Mouse (Mus musculus): ENCODE measurements around the gene Fis1. TPM values are rescaled to one million over a fixed set of nuclear protein-coding genes. Genes with fewer than 3 reads are reported as not detected.
A peak's percentile ranks its signal among the peaks of the same experiment; 100 is the strongest.
"Not testable (repeated sequence)": the region's sequence is repeated elsewhere in the genome, so short reads cannot be mapped to it uniquely, and the experiment has no call there.

Gene Fis1
- polyA plus RNA-seq, 1 experiment from 2014 or later = 271 TPM

DNA sequence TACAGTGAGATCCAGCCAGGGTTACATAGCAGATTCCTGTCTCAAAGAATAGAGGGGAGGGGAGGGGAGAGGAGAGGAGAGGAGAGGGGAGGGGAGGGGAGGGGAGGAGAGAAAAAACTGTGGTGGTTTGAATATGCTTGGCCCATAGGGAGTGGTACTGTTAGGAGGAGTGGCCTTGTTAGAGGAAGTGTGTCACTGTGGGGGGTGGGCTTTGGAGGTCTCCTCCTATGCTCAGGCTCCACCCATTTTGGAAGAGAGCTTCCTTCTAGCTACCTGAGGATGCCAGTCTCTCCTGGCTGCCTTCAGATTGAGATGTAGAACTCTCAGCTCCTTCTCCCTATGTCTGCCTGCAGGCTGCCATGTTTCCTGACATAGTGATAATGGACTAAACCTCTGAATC, 5.2 kb upstream of the Fis1 start:
- H3K36me3 ChIP-seq = no peaks in the 10 kb centered on the region
- no peak overlapping the region for H3K4me3 ChIP-seq
- H3K27ac ChIP-seq (replicated peaks) = no peak overlapping the region
- H3K27me3 ChIP-seq (ENCODE audit: low read depth, poor library complexity, severe bottlenecking) = no peaks in the 10 kb centered on the region
- H3K9me3 ChIP-seq (replicated peaks) = no peaks in the 10 kb centered on the region
- no peak for DNase-seq (ENCODE audit: low spot score)
- H3K4me1 ChIP-seq = peaks cover 6% of the 10 kb centered on the region; the same call in 1 of the 2 replicates

DNA sequence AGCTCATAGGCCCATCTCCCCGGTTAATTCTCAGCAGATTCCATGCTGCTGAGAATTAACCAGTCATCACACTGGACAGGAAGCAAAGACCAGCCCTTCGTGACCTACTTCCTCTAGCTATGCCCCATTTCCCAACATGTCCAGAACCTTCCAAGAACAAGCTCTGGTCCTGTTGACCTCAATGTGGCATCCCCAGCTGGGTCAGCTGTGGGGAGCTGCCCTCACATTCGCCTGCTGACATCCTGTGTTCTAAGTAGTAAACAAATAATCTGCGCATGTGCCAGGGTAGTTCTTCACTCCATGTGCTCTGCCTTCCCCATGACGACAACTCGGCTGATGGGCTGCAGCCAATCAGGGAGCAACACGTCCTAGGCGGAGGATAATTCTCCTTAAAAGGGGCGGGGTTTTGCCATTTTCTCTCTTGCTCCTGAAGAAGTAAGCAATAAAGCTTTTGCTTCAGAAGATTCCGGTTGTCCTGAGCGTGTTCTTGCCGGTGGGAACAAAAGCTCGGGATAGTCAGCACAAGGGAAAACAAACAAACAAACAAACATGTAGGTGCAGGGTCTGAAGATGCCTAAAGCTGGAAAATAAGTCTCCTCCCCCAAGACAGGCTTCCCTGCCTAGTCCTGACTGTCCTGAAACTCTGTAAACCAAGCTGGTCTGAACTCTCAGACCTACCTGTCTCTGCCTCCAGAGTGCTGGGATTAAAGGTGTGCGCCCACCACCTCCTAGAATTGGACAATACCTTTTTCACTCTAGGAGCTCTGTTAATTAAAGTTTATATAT, 3.3 kb upstream of the Fis1 start:
- peaks cover 12% of the 10 kb centered on the region for H3K4me1 ChIP-seq
- H3K4me3 ChIP-seq; H3K36me3 ChIP-seq; H3K27ac ChIP-seq (replicated peaks); H3K9me3 ChIP-seq (replicated peaks); DNase-seq (ENCODE audit: low spot score); H3K27me3 ChIP-seq (ENCODE audit: low read depth, poor library complexity, severe bottlenecking): not testable (repeated sequence)
- WGBS = 91% methylated on average over 14 of the region's 14 CpGs

DNA sequence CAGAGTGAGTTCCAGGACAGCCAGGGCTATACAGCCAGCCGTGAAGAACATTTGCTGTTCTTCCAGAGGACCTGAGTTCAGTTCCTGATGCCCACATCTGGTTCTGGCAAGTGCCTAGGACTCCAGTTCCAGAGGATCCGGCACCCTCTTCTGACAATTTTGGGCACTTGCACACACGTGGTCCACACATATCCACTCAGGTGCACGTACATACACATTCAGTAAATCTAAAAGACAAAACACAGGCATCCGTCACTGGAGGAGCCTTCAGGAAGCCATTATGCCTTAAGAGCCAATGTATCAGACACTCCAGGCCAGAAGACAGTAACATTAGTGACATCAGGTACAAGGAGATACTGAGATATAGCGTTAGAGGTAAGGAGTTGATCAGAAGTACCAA, 2.6 kb upstream of the Fis1 start:
- no peaks in the 10 kb centered on the region for H3K27me3 ChIP-seq (ENCODE audit: low read depth, poor library complexity, severe bottlenecking)
- H3K9me3 ChIP-seq (replicated peaks) = no peaks in the 10 kb centered on the region
- H3K27ac ChIP-seq (replicated peaks) = no peak overlapping the region
- no peak for DNase-seq (ENCODE audit: low spot score)
- H3K4me1 ChIP-seq = peaks cover 13% of the 10 kb centered on the region
- H3K36me3 ChIP-seq = peaks cover 8% of the 10 kb centered on the region
- 88% methylated on average over 6 of the region's 6 CpGs for WGBS
- no peak overlapping the region for H3K4me3 ChIP-seq

DNA sequence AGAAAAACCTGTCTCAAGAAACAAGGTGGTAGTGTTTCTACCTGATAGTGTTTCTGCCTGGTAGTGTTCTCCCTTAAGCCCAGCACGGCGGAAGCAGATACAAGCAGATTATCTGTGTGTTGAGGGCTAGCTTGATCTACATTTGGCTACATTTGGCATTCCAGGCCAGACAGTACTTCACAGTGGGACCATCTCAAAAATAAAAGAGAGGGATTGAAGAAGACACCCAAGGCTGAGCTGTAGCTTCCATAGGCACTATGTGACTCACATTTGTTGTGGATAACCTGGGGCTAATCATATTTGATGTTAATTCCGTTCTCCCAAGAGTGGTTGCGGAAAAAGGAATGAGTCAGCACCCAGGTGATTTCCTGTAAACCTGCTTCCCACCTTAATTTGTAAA, 922 bp upstream of the Fis1 start:
- no peak for DNase-seq (ENCODE audit: low spot score)
- H3K4me1 ChIP-seq = peaks cover 13% of the 10 kb centered on the region
- WGBS = 81% methylated on average over 4 of the region's 4 CpGs
- peaks cover 21% of the 10 kb centered on the region for H3K36me3 ChIP-seq
- H3K4me3 ChIP-seq = peak overlapping the region; percentile 84; the same call in 1 of the 2 replicates
- no peak overlapping the region for H3K27ac ChIP-seq (replicated peaks)
- no peaks in the 10 kb centered on the region for H3K9me3 ChIP-seq (replicated peaks)
- H3K27me3 ChIP-seq (ENCODE audit: low read depth, poor library complexity, severe bottlenecking) = no peaks in the 10 kb centered on the region

DNA sequence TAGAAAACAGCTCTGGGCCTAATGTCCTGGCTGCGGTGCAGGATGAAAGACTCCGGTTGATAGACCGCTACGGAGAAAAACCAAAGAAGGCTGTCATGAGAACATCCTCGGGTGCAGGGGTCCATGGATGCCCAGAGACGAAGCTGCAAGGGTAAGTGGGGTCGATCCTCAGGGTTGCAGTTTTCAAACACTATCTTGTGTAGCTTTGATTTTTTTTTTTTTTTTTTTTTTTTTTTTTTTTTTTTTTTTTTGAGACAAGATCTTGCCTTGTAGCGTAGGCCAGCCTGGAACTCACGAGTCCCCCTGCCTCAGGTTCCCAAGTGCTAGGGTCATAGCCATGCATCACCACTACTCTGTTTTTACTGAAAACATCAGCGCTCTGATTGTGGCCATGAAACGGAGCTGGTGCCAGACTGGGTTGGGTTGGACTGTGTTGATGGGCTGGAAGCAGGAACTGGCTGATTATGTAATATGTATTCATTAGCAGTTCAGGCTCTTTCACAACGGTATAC, 421 bp downstream of the Fis1 start:
- 4% methylated on average over 12 of the region's 12 CpGs for WGBS
- peak overlapping the region; percentile 84 for H3K4me3 ChIP-seq
- peak overlapping the region; percentile 90 for H3K27ac ChIP-seq (replicated peaks)
- H3K9me3 ChIP-seq (replicated peaks) = no peaks in the 10 kb centered on the region
- H3K27me3 ChIP-seq (ENCODE audit: low read depth, poor library complexity, severe bottlenecking) = no peaks in the 10 kb centered on the region
- H3K36me3 ChIP-seq = peaks cover 31% of the 10 kb centered on the region
- DNase-seq (ENCODE audit: low spot score) = peak; percentile 23
- H3K4me1 ChIP-seq = peaks cover 13% of the 10 kb centered on the region

DNA sequence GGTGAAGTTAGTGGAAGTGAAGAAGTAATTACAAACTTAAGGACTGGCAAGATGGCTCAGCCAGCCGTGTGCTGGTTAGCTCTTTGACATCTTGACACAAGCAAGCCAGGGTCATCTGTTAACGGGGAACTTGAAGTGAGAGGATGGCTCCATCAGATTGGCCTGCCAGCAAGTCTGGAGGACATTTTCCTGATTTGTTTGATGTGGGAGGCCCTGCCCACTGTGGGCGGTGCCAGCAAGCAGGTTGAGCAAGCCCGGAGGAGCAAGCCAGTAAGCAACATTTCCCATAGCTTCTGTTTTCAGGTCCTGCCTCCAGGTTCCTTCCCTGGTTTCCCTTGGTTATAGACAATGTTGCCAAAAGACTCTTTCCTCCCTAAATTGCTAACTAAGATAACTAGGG, 2.5 kb downstream of the Fis1 start:
- H3K27ac ChIP-seq (replicated peaks) = no peak overlapping the region
- no peak for DNase-seq (ENCODE audit: low spot score)
- H3K9me3 ChIP-seq (replicated peaks) = no peaks in the 10 kb centered on the region
- peaks cover 43% of the 10 kb centered on the region for H3K36me3 ChIP-seq
- no peak overlapping the region for H3K4me3 ChIP-seq
- H3K4me1 ChIP-seq = peaks cover 13% of the 10 kb centered on the region
- H3K27me3 ChIP-seq (ENCODE audit: low read depth, poor library complexity, severe bottlenecking) = no peaks in the 10 kb centered on the region
- 92% methylated on average over 4 of the region's 4 CpGs for WGBS

DNA sequence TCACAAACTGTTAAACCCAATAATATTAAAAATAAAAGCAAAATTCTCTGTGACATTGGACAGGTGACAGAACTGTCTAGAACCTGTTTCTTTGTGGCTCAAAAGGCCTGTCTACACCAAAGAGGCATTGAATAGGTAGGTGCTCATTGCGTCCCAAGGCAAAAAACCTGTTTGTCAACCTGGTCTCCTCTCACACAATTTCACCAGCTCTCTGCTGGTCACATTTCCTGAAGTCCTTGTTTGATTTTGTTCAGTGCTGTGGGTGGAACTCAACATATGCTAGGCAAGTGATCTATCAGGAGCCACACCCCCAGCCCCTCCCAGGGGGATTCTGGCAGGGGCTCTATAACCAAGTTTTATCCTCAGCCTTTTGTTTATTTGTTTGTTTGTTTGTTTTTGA, 4.2 kb downstream of the Fis1 start:
- Histone ChIP-seq H3K4me3 (no peak overlapping the region), H3K27ac (replicated peaks) (no peak overlapping the region), H3K4me1 (peaks cover 26% of the 10 kb centered on the region), H3K27me3 (ENCODE audit: low read depth, poor library complexity, severe bottlenecking) (no peaks in the 10 kb centered on the region), H3K9me3 (replicated peaks) (no peaks in the 10 kb centered on the region), H3K36me3 (peaks cover 46% of the 10 kb centered on the region)
- DNase-seq (ENCODE audit: low spot score) = no peak
- WGBS = 97% methylated on average over 1 of the region's 1 CpGs

DNA sequence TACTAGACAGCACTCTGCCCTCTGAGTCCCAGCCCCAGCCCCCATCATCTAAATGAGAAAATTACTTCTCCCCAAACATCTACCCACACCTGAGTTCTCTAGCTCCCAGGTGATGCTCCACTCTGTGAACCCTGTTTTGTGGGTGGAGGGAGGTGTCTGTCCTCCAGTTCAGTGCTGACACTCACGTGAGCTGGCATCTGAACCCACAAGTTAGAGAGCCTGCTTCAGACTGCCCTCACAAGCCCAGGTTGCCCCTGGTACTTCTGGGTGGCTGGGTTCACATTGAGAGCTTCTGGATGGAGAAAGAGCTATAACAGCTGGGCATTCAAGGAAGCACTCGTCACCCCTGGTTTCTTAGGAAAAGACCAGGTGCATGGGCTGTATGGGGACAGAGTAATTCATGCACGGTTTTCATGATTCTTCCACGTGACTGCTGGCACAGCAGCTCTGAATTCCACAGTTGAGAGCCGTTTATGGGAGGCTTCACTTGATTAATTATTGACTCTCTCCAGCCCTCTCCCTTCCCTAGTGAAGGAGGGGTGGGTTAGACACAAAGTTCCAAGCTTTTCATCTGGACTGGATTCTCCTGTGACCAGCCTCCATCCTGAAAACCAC, 6.0 kb downstream of the Fis1 start:
- no peak overlapping the region for H3K27ac ChIP-seq (replicated peaks)
- no peak for DNase-seq (ENCODE audit: low spot score)
- H3K9me3 ChIP-seq (replicated peaks) = no peaks in the 10 kb centered on the region
- peaks cover 30% of the 10 kb centered on the region for H3K4me1 ChIP-seq
- H3K36me3 ChIP-seq = peaks cover 58% of the 10 kb centered on the region
- H3K27me3 ChIP-seq (ENCODE audit: low read depth, poor library complexity, severe bottlenecking) = no peaks in the 10 kb centered on the region
- WGBS = 86% methylated on average over 5 of the region's 5 CpGs
- no peak overlapping the region for H3K4me3 ChIP-seq

DNA sequence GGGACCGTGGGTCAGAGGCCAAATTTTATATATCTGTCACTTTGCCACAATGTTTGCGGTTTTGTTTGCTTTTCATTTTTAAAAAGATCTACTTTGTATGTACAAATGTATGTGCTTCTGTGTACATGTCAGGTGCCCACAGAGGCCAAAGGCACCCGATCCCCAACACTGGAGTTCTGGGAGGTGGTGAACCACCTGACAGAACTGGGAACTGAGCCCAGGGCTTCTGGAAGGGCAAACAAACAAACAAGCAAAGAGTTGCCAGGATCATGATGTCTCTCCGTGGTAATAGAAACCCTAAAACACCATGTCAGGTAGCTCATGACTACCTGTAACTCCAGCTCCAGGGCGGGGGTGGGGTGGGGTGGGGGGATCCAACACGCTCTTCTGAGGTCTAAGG, 7.0 kb downstream of the Fis1 start:
- H3K4me1 ChIP-seq = peaks cover 22% of the 10 kb centered on the region
- DNase-seq (ENCODE audit: low spot score) = no peak
- H3K4me3 ChIP-seq = no peak overlapping the region
- no peak overlapping the region for H3K27ac ChIP-seq (replicated peaks)
- peaks cover 64% of the 10 kb centered on the region for H3K36me3 ChIP-seq
- WGBS = 93% methylated on average over 6 of the region's 6 CpGs
- no peaks in the 10 kb centered on the region for H3K27me3 ChIP-seq (ENCODE audit: low read depth, poor library complexity, severe bottlenecking)
- H3K9me3 ChIP-seq (replicated peaks) = no peaks in the 10 kb centered on the region

DNA sequence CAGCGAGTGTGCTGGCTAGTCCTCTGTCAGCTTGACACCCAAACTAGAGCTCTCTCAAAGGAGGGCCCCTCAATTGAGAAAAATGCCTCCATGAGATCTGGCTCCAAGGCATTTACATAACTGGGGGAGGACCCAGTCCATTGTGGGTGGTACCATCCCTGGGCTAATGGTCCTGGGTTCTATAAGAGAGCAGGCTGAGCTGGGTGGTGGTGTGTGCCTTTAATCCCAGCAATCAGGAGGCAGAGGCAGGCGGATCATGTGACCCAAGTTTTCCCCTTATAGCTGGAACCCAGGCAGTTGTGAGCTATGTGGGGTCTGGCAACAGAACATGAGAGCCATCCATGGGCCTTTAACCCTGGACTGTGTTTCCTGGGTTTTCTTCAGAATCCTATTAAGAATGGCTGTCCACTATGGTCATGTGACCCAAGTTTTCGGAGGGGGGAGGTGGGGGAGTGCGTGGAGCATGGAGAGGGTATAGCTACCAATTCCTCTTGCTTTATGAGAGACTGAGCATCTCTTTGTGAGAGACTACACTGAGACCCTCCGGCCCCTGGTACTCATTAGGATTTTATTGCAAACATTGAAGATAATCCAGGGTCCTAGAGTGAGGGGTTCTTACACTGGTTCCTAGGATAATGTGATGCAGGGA, 8.4 kb downstream of the Fis1 start:
- WGBS = 25% methylated on average over 5 of the region's 5 CpGs
- DNase-seq (ENCODE audit: low spot score) = no peak
- Histone ChIP-seq H3K4me3 (peak overlapping the region; percentile 68), H3K27me3 (ENCODE audit: low read depth, poor library complexity, severe bottlenecking) (no peaks in the 10 kb centered on the region), H3K9me3 (replicated peaks) (no peaks in the 10 kb centered on the region), H3K4me1 (peaks cover 25% of the 10 kb centered on the region), H3K27ac (replicated peaks) (peak overlapping the region; percentile 92), H3K36me3 (peaks cover 68% of the 10 kb centered on the region)

DNA sequence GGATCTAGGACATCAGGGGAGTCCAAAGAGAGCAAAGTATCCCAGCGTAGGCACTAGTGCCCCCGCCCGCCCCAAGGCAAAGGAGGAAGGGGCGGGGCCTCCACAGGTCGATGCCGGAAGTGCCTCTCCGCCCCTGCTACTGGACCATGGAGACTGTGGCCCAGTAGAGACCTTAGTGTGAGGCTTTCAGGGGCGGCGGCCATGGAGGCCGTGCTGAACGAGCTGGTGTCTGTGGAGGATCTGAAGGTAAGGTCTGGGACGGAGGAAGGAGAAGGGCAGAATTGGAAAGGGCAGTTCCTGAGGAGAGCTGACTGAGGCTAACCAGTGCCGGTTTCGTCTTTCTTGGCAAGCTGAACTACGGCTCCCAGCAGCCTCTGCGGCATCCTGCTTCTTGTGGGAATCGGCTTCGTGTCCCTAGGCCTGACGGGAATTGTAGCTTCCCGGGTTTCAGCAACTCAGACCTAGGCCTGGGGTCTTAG, 8.9 kb downstream of the Fis1 start:
- under 1% methylated on average over 20 of the region's 20 CpGs for WGBS
- H3K4me3 ChIP-seq = peak overlapping the region; percentile 68
- H3K27ac ChIP-seq (replicated peaks) = peak overlapping the region; percentile 92
- no peaks in the 10 kb centered on the region for H3K27me3 ChIP-seq (ENCODE audit: low read depth, poor library complexity, severe bottlenecking)
- H3K9me3 ChIP-seq (replicated peaks) = no peaks in the 10 kb centered on the region
- peaks cover 68% of the 10 kb centered on the region for H3K36me3 ChIP-seq
- DNase-seq (ENCODE audit: low spot score) = peak; percentile 92
- H3K4me1 ChIP-seq = peaks cover 25% of the 10 kb centered on the region

DNA sequence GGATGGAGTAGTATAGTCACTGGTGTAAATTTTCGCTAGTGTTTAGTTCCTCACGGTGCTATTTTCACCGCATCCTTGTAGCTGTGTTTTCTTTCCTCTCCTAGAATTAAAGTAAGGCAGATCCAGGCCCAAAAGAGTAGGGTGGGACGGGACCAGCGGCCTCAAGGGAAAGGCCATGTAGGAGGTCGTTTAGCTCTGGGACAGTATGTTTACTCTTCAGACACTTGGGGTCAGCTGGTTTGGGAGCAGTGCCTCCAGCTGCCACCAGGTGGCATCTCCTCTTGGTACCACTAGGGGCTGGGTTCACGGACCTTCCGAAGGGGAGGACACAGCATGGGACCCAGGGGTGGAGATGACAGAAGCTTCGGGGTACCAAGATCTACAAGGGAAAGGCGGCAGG, 9.4 kb downstream of the Fis1 start:
- 2% methylated on average over 10 of the region's 10 CpGs for WGBS
- Histone ChIP-seq H3K27ac (replicated peaks) (peak overlapping the region; percentile 92), H3K27me3 (ENCODE audit: low read depth, poor library complexity, severe bottlenecking) (no peaks in the 10 kb centered on the region), H3K4me1 (peaks cover 25% of the 10 kb centered on the region), H3K4me3 (peak overlapping the region; percentile 68), H3K36me3 (peaks cover 66% of the 10 kb centered on the region), H3K9me3 (replicated peaks) (no peaks in the 10 kb centered on the region)
- DNase-seq (ENCODE audit: low spot score) = peak; percentile 83

Measured in midbrain, embryonic 10.5 days (tissue).